Mouse (Mus musculus): ENCODE data around the gene Vwc2. TPM values are rescaled to one million over a fixed set of nuclear protein-coding genes. Genes with fewer than 3 reads are reported as not detected.

Gene Vwc2
- total RNA-seq, 2 experiments from 2014 or later = 9.8 to 11.4 TPM

GRCm38 (mm10) chr11:11239346-11239745 lies 125.3 kb downstream of the Vwc2 start:
- DNase-seq = no peak
- intact Hi-C loops (cut with DNase I) = no loop called here

GRCm38 (mm10) chr11:11242694-11243377 lies 128.8 kb downstream of the Vwc2 start:
- intact Hi-C loops (cut with DNase I) = no loop called here
- no peak for DNase-seq

DNA sequence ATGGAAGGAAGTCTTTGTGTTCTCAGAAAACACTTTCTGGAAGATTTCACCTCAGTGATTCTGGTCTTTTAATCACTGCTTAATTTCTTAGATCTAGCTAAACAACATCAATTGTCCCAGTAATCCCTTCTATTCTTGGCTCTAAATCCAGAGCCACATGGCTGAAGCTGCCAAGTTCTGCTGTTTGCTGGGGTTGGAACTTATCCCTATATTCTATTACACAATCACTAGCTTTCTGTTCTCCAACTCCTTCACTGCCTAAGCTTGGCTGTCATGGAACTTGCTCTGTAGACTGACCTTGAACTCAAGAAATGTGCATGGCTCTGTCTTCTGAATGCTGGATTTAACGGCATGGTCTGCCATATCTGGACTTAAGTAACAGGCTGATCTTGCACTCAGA lies 143.3 kb downstream of the Vwc2 start:
- DNase-seq = no peak
- intact Hi-C loops (cut with DNase I) = no loop called here

GRCm38 (mm10) chr11:11280128-11280527 lies 166.1 kb downstream of the Vwc2 start:
- no peak for DNase-seq
- intact Hi-C loops (cut with DNase I) = no loop called here

DNA sequence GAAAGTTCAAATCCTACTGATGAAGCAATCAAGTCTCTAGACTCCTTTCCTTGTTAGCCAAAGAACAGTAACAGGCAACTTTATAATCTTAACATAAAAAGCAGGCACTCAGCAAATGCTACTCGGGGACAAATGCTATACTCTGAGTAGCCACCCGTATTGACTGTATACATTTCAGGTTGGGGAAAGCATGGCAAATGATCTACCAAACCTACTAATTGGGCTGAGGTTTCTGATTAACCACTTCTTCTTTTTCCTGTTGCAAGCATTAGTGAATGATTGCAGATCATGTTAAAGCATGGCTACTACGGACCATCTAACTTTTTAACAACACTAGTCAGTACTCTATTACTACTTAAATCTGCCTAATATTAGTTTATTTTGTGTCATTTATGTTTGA lies 169.5 kb downstream of the Vwc2 start:
- intact Hi-C loops (cut with DNase I) = no loop called here
- no peak for DNase-seq

All from left cerebral cortex, postnatal 4 days (tissue).